Mouse (Mus musculus) kidney, postnatal 14 days (tissue): ENCODE measurements around the gene Kcnh1.
A peak's percentile ranks its signal among the peaks of the same experiment; 100 is the strongest.

ENCODE experiments used
- DNase-seq: peaks from one replicate; pipeline ENCODE4 v3.0.0; 2022; ENCODE audit warnings: mixed read lengths

The Kcnh1 gene

GRCm38 (mm10) chr1:192331207-192331606, 140.6 kb downstream of the Kcnh1 start:
- no peak for DNase-seq

DNA sequence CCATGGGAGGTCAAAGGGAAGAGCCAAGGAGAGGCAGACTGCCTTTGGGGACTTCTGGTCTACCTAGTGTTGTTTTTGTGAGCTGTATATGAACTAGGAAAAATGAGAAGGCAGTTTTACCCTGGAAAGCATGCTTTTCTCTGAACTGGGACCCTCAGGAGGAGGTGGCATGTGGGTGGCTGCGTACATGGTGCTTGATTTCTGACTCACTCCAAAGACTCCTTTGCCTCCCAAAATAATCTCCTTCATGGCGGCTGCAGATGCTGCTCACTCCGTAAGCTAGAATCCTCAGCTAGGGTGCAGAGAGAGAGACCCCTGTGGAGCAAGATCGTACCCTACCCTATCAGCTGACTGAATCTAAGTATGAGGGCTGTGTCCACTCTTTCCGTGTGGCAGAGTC, 145.5 kb downstream of the Kcnh1 start:
- no peak for DNase-seq

DNA sequence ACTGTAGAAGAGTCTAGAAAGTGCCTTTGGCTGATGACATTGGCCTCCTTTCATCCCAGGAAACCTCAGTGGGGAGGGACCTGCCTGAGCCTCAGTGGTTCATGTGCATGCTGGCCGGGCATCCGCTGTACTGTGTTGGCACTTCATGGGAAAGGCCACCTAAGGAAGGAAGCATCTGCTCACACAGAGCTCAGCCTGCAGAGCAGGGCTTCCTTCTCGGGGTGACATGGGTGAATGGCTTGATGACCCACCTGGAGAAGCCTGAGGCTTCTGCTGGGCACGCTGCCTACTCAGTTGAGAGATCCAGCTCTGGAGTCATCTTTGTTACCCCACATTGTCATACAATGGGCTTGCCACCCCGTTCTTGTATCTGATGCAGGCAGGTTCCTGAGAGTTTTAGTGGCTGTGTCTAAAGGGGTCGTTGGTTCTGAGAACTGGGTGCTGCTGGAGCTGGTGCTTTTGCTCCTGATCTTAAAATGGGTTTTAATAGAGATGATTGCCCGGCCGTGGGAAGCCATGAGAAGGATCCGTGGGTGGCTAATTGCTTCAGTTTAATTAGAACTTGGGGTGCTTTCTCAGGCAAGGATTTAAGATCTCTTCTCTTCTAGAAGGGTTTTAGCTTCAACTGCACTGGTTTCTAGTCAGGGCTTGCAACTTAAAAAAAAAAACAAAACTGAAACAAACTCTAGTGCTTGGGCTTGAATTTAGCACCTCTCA, 148.9 kb downstream of the Kcnh1 start:
- DNase-seq = no peak

- no peak for DNase-seq
Measured at GRCm38 (mm10) chr1:192341774-192342173, 151.2 kb downstream of the Kcnh1 start.

GRCm38 (mm10) chr1:192343996-192344395, 153.4 kb downstream of the Kcnh1 start:
- DNase-seq = no peak

DNA sequence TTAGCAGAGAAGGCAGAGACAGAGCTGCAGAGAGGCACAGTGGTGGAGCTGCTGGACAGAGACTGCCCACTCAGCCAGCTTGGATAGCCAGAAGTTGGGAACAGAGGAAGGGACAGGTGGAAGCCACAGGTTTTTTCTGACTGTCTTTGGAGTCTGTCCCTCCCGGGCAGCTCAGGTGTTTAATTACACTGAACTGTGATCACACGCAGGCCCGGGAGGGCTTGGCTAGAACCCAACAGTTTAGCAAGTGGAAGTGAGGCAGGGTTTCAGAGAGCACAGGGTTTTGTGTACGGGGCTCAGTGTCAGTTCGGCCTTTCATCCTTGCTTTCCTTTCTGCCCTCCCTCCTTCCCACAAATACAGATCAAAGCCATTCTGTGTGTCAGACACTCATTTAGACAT, 156.8 kb downstream of the Kcnh1 start:
- peak; percentile 6 for DNase-seq

GRCm38 (mm10) chr1:192356231-192356630, 165.7 kb downstream of the Kcnh1 start:
- DNase-seq = no peak

- no peak for DNase-seq
Measured at GRCm38 (mm10) chr1:192359212-192359611, 168.6 kb downstream of the Kcnh1 start.

DNA sequence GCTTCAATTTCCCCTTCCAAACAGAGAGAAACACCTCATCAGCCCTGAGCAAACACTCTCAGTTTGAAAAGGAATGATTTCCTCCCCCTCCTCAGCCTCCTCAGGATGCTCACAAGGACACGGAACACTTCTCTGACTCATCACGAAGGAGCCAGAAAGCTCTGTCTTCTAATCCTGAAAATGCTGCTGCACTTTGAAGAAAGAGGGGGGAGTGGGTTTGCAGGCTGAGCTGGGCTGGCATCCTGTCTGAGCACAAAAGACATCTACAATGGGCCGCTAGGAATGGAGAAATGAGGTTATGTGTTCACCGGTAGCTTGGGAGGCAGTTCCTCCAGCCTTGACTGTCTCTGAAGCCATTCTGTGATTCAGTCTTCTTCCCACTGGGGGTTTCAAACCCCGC, 177.8 kb downstream of the Kcnh1 start:
- no peak for DNase-seq

DNA sequence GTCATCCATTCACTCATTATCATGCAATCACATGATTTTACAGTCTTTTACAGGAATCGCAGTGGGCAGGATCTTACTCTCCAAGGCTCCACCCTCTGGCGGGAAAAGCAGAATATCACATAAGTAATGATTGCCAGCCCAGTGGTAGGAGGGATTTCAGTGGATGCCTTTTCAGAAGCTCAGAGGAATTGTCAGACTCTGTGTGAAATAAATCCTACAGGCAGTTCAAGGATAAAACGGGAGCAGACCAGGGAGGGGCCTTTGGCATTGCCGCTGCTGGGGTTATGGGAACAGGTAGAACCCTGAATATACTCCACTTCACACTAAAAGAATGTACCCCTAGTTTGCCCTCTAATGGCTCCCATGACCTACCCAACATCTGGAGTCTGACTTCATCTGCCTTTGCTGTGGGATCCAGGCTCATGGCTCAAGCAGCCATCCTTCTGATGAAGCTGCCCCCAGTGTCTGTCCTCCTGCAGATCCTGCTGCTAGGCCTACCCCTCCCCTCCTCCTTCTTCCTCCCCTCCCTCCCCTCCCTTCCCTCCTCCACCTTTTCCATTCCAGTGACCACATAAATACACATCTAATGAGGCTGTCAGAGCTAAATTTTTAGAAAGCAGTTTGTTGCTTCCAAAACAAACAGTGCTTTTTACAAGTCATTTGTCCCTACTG, 181.5 kb downstream of the Kcnh1 start:
- no peak for DNase-seq

DNA sequence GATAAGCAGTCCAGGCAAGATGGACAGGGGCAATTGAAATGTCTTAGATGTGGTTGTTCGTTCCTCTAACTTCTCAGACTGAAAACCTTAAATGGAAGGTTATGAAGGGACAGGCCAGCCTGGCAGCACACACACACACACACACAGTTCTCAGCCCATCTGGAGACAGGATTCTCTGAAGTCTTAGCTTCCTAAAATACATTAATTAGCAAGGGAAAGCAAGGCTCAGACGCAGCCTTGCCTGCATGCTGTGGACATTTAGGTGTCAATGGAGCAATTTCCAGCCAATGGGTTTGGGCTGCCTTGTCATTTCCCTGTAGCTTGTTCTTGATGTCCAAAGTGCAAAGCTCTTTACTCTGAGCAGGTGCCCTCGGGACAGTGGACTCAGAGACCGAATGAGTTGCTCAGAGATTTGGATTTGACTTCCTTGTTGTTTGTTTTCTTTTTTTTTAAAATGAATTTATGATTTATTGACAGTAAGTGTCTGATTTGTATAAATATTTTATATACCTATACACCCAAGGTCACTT, 188.0 kb downstream of the Kcnh1 start:
- no peak for DNase-seq

- no peak for DNase-seq
Measured at GRCm38 (mm10) chr1:192380596-192381041, 190.0 kb downstream of the Kcnh1 start.

GRCm38 (mm10) chr1:192387624-192388023, 197.1 kb downstream of the Kcnh1 start:
- no peak for DNase-seq

DNA sequence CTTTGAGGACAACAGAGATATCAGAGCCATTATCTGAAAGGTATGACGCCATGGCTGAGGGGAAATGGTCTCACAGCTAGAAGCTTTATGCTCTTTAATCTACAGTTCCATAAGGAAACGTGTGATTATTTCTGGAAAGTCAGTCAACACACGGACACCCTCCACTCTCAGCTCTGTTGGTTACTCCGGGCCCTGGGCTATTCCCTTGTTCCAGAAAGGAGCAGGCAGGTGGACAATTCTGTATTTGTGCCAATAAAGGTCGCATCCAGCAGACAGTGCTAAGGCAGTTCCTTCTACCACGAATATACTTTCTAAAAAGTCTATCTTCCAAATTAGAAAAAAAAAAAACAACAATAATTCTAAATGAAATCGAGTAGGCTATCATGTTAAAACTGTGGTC, 200.5 kb downstream of the Kcnh1 start:
- no peak for DNase-seq

- DNase-seq = no peak
Measured at GRCm38 (mm10) chr1:192392232-192392631, 201.7 kb downstream of the Kcnh1 start.

DNA sequence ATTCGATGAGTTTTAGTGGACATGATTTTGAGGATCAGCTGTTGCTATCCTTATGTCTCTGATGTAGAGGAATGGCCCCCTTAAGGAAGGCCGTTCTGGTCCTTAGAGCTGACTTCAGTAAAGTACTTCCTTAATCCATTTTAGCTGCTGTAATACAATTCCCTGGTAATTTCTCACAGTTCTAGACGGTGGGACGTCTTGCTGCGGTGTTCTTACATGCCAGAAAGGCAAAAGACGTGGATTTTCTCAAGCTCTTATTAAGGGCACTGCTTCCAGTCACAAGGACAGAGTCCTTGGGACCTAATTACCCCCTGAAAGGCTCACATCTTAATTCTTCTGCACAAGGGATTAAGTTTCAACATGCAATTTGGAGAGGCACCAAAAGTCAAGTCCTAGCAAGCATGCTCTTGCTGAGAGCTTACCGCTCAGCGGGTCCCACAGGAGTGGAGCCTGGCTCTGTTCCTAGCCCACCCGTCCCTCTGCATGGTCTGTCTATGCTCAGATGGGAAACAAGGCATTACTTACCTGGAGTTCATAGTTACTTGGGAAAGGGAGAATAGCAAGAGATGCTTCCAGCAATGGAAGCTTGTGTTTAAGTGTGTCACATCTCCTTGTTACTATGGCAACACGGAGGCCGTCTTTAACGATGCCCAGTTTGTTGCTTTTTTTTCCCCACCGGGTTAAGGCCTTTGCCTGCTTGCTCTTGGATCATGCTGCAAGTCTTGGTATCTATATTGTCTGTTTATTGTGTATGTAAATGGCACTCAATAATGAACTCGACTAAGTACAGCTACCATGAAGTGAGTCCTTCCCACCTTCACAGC, 209.3 kb downstream of the Kcnh1 start:
- DNase-seq = no peak

- DNase-seq = peak; percentile 71
Measured at GRCm38 (mm10) chr1:192400991-192401390, 210.4 kb downstream of the Kcnh1 start.

- no peak for DNase-seq
Measured at GRCm38 (mm10) chr1:192402911-192403704, 212.5 kb downstream of the Kcnh1 start.

GRCm38 (mm10) chr1:192405136-192405535, 214.6 kb downstream of the Kcnh1 start:
- peak; percentile 11 for DNase-seq

GRCm38 (mm10) chr1:192406589-192406988, 216.0 kb downstream of the Kcnh1 start:
- DNase-seq = no peak

DNA sequence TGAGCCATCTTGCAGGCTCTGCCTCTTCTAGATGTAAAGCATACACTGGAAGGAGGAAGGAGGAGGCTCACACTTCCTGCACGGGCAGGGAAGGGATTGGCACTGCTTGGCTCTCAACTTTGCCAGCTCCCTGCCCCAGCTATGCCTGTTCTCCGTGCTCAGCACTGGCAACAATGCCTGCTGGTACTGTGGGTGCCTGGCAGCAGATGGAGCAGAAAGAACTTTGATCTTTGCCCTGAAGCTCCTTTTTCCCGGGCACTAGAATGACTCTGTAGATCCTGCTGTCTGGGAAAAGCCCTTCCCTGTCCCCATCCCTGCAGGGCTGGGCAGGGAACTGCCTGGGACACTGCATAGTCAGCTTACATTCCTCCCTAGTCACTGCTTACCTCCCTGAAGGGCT, 225.2 kb downstream of the Kcnh1 start:
- DNase-seq = peak; percentile 75

GRCm38 (mm10) chr1:192416241-192416821, 225.8 kb downstream of the Kcnh1 start:
- DNase-seq = peak; percentile 39
